Mouse (Mus musculus): ENCODE measurements around the gene Susd3.

Susd3 gene

GRCm38 (mm10) chr13:49212711-49213500, 35.6 kb downstream of the Susd3 start:
- no peak for DNase-seq (ENCODE audit: low spot score)

- no peak for DNase-seq (ENCODE audit: low spot score)
These were observed 39.2 kb downstream of the Susd3 start for GRCm38 (mm10) chr13:49209306-49209705.

GRCm38 (mm10) chr13:49206341-49206740, 42.2 kb downstream of the Susd3 start:
- no peak for DNase-seq (ENCODE audit: low spot score)

GRCm38 (mm10) chr13:49205381-49205998, 43.0 kb downstream of the Susd3 start:
- peak; percentile 52 for DNase-seq (ENCODE audit: low spot score)

- no peak for DNase-seq (ENCODE audit: low spot score)
These were observed 46.0 kb downstream of the Susd3 start for GRCm38 (mm10) chr13:49202556-49202955.

- no peak for DNase-seq (ENCODE audit: low spot score)
These were observed 47.8 kb downstream of the Susd3 start for GRCm38 (mm10) chr13:49200688-49201087.

GRCm38 (mm10) chr13:49199891-49200290, 48.6 kb downstream of the Susd3 start:
- DNase-seq (ENCODE audit: low spot score): no peak

- no peak for DNase-seq (ENCODE audit: low spot score)
These were observed 49.8 kb downstream of the Susd3 start for GRCm38 (mm10) chr13:49198734-49199133.

GRCm38 (mm10) chr13:49196766-49197165, 51.7 kb downstream of the Susd3 start:
- no peak for DNase-seq (ENCODE audit: low spot score)

- no peak for DNase-seq (ENCODE audit: low spot score)
These were observed 52.3 kb downstream of the Susd3 start for GRCm38 (mm10) chr13:49196211-49196610.

- DNase-seq (ENCODE audit: low spot score): no peak
These were observed 52.9 kb downstream of the Susd3 start for GRCm38 (mm10) chr13:49195651-49196050.

- no peak for DNase-seq (ENCODE audit: low spot score)
These were observed 53.7 kb downstream of the Susd3 start for GRCm38 (mm10) chr13:49194811-49195210.

- DNase-seq (ENCODE audit: low spot score): no peak
These were observed 54.9 kb downstream of the Susd3 start for GRCm38 (mm10) chr13:49193650-49194049.

GRCm38 (mm10) chr13:49192156-49192855, 56.2 kb downstream of the Susd3 start:
- DNase-seq (ENCODE audit: low spot score): no peak

- no peak for DNase-seq (ENCODE audit: low spot score)
These were observed 56.9 kb downstream of the Susd3 start for GRCm38 (mm10) chr13:49191673-49192035.

- no peak for DNase-seq (ENCODE audit: low spot score)
These were observed 57.4 kb downstream of the Susd3 start for GRCm38 (mm10) chr13:49190876-49191672.

GRCm38 (mm10) chr13:49189970-49190870, 58.3 kb downstream of the Susd3 start:
- peak; percentile 19 for DNase-seq (ENCODE audit: low spot score)

GRCm38 (mm10) chr13:49188966-49189360, 59.5 kb downstream of the Susd3 start:
- no peak for DNase-seq (ENCODE audit: low spot score)

GRCm38 (mm10) chr13:49188219-49188965, 60.1 kb downstream of the Susd3 start:
- no peak for DNase-seq (ENCODE audit: low spot score)

All from yolk sac, embryonic 10.5 days (tissue).